Mouse (Mus musculus) megakaryocyte, embryonic 14.5 days (primary cell): ENCODE data around the gene Vill. TPM values are rescaled to one million over a fixed set of nuclear protein-coding genes. Genes with fewer than 3 reads are reported as not detected.

Experiments
- H3K27me3 ChIP-seq: replicated peaks from 2 replicates; pipeline ENCODE3; 2012; ENCODE audit warnings: inconsistent platforms
- H3K36me3 ChIP-seq: replicated peaks from 2 replicates; pipeline ENCODE3; 2012; ENCODE audit warnings: low read length, inconsistent platforms, mixed read lengths
- H3K4me1 ChIP-seq: 2 replicates; pipeline ENCODE4 v1.6.1; 2012; ENCODE audit warnings: inconsistent platforms
- H3K4me3 ChIP-seq: replicated peaks from 2 replicates; pipeline ENCODE3; 2012; ENCODE audit warnings: moderate library complexity, mild to moderate bottlenecking, inconsistent platforms
- H3K9me3 ChIP-seq: 2 replicates; pipeline ENCODE4 v1.6.1; 2012; ENCODE audit warnings: inconsistent platforms
- FLI1 ChIP-seq: IDR thresholded peaks from 2 replicates; pipeline ENCODE4 v1.6.1; 2012; ENCODE audit warnings: low read length, inconsistent platforms, mixed read lengths
- GATA1 ChIP-seq: IDR thresholded peaks from 3 replicates; pipeline ENCODE4 v1.6.1; 2012; ENCODE audit warnings: mixed read lengths, low read length, inconsistent platforms, borderline replicate concordance
- polyA plus RNA-seq: library from polyadenylated mRNA; stranded (reverse); fragments of >175 nt; gene quantifications from 2 replicates; pipeline ENCODE4 v1.2.3, GENCODE M21; 2012; ENCODE audit warnings: low replicate concordance; ENCODE audit not compliant: insufficient read depth

Gene Vill
- polyA plus RNA-seq, 1 experiment, result 0.19 TPM

DNA sequence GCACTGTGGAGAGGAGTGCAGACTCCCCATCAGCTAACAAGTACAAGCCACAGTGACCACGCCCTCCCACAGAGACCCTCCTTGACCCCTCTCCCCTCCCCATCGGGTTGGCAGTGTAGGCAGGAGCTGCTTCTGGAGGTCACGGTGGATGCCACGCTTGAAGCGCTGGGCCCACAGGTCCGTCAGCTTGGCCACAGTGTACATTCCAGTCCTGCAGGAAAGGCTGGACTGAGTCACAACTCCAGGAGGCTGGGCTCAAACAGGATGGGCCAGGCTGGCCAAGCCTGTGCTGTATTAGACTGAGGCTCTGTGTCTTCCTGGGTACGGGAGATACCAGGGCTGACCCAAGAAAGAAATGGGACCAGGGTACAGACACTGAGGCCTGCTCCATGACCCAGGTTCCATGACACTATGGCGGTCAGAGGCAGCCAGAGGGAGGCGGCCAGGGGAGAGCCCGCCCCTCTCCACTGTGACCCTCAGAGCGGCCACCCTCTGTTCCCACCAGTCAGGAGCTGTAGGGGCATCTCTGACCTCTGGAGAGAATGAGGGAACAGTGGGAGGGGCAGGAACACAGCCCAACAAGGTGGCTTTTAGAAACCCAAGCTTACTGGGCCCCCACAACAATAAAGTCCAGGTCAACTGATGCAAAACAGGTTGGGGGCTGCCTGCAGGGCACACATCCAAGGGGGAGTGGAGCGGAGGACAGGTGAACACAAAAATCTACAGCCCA lies 39.2 kb downstream of the Vill start:
- Histone ChIP-seq H3K4me3 (no peak overlapping the region), H3K4me1 (peaks cover 29% of the 10 kb centered on the region), H3K27me3 (peaks cover 93% of the 10 kb centered on the region), H3K9me3 (no peaks in the 10 kb centered on the region), H3K36me3 (no peaks in the 10 kb centered on the region)
- TF ChIP-seq GATA1 (no peak), FLI1 (no peak)

- Histone ChIP-seq H3K36me3 (no peaks in the 10 kb centered on the region), H3K27me3 (peaks cover 89% of the 10 kb centered on the region), H3K4me3 (peak overlapping the region; percentile 28), H3K9me3 (no peaks in the 10 kb centered on the region), H3K4me1 (peaks cover 20% of the 10 kb centered on the region)
- TF ChIP-seq GATA1 (no peak), FLI1 (no peak)
Observed at GRCm38 (mm10) chr9:119092473-119093418, 40.2 kb downstream of the Vill start.

DNA sequence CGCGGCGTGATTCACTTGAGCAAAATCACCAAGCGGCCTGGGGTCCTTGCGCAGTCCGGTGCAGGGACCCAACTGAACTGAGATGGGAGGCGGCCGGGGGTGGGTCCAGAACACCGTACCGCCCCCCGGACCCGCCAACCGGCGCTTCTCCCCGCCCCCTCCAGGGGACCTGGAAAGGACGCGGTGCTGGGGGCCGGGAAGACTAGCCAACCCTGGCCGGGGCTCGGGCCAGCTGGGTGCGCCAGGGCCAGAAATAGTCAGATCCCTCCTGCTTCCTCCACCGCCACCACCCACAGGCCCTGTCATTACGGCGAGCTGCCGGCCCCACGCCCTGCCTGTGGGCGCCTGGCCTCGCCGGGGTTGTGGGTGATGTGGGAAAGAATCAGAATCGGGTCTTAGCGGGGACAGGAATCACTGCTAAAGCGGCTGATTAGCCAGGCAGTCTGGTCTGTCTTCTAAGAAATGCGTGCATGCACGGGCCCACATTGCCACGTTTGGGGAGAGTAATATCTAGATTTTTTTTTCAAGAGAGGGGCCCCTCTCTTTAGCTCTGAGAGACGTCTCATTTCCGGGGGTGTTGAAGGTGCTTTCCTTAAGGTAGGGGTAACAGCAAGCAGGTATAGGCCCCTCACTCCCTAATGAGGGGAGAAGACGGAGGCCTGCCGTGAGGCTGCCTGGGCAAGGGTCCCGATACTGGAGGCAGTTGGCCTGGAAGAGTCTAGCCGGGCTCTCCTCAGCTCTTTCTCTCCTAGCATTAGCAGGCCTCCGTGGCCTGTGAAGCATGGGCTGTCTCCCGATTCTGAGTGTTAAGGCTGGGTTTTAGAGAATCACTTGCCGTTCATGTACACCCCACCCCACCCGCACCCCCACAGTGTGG lies 41.1 kb downstream of the Vill start, which contains the start of gene Plcd1:
TSS of gene Plcd1 (minus strand) at position 84 of the 877 bp plus-strand sequence.
- TF ChIP-seq FLI1, result no peak
- no peak for TF ChIP-seq GATA1
- H3K4me3 ChIP-seq, result peak within 1 kb of the TSS; percentile 28
- peaks cover 11% of the 10 kb centered on the region for H3K4me1 ChIP-seq
- H3K9me3 ChIP-seq, result no peaks in the 10 kb centered on the region
- peaks cover 80% of the 10 kb centered on the region for H3K27me3 ChIP-seq
- no peaks in the 10 kb centered on the region for H3K36me3 ChIP-seq

GRCm38 (mm10) chr9:119094462-119095109 lies 42.0 kb downstream of the Vill start:
- no peaks in the 10 kb centered on the region for H3K9me3 ChIP-seq
- TF ChIP-seq GATA1 (no peak), FLI1 (no peak)
- peaks cover 75% of the 10 kb centered on the region for H3K27me3 ChIP-seq
- H3K4me1 ChIP-seq, result peaks cover 9% of the 10 kb centered on the region
- H3K36me3 ChIP-seq, result no peaks in the 10 kb centered on the region
- no peak overlapping the region for H3K4me3 ChIP-seq

DNA sequence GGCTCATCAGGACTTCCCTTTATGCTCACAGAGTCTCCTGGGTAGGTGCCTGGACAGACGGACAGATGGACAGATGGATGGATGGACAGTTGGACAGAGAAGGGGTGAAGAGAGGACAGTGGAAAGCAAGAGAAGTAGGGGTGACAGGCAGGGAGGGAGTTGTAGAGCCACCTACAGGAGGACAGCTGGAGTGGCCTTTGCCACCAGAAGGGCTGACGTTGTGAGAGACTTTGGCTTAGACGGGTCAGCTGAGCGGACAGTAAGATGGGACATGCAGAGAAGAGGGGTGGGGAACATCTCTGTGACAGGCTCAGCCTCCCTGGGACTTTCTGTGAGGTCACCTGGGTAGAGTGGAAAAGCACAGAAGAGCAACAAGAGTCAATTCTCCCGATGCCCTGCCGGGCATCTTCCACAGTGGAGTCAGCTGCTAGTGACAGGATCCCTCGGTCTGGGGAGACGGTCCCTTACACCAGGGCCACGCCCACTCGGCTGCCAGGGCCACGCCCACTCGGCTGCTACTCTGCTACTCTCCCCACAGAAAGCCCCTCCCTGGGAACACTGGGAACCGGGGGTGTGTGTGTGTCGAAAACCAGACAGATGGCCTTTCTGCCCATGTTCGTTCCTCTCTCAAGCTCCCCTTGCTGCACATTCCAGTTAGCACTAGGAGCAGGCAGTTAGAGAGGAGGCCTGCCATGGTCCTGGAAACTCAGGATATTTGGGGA lies 47.8 kb downstream of the Vill start:
- TF ChIP-seq FLI1, result no peak
- no peak for TF ChIP-seq GATA1
- H3K4me1 ChIP-seq, result peaks cover 28% of the 10 kb centered on the region
- H3K36me3 ChIP-seq, result no peaks in the 10 kb centered on the region
- H3K4me3 ChIP-seq, result no peak overlapping the region
- no peaks in the 10 kb centered on the region for H3K9me3 ChIP-seq
- peaks cover 52% of the 10 kb centered on the region for H3K27me3 ChIP-seq

DNA sequence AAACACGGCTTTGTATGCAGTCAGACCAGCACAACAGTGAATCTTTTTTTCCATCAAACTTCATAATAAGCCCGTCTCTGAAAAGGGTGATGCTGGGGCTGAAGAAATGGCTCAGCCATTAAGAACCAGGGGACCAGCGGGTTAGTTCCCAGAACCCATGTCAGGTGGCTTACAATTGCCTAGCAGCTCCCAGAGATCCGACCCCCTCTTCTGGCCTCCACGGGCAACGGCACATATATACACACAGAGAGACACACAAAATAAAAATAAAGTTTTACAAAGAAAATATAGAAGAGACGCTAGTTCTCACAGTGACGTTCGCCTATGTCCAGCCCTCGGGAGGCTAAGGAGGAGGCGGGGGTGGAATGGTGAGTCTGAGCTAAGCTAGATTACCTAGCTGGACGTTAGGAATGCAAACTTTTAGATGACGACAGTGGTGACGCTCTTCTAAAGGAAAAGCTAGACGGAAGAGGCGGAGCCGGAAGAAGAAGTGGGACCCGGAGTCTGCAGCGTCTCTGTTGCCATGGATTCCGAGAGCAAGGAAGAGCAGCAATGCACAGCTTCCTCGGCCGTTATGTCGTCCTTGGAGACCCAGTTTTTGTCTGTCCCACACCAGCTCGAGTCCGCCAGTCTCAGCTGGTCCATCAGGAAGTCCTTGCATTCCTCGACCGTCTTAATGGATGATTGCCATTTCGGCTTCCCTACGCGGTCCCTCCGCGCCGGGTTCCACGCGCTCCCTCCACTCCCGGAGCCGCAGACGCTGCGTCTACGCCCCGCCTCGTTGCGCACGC lies 49.6 kb downstream of the Vill start, which contains the start of gene Dlec1:
TSS of gene Dlec1 (plus strand) at position 487 of the 791 bp plus-strand sequence.
- H3K4me3 ChIP-seq, result peak within 1 kb of the TSS; percentile 94
- H3K4me1 ChIP-seq, result peaks cover 28% of the 10 kb centered on the region

GRCm38 (mm10) chr9:119102783-119103113 lies 50.2 kb downstream of the Vill start:
- Histone ChIP-seq H3K9me3 (0 out of 2 replicates have a peak, but pooled peaks cover 4% of the 10 kb centered on the region), H3K4me3 (peak overlapping the region; percentile 94), H3K27me3 (peaks cover 42% of the 10 kb centered on the region), H3K36me3 (no peaks in the 10 kb centered on the region), H3K4me1 (peaks cover 28% of the 10 kb centered on the region)
- no peak for TF ChIP-seq GATA1
- no peak for TF ChIP-seq FLI1

More for the DNA sequence above, 49.6 kb downstream of the Vill start, which contains the start of gene Dlec1:
- TF ChIP-seq GATA1 (no peak), FLI1 (no peak)
- Histone ChIP-seq H3K9me3 (no peaks in the 10 kb centered on the region), H3K36me3 (no peaks in the 10 kb centered on the region), H3K27me3 (peaks cover 46% of the 10 kb centered on the region)

DNA sequence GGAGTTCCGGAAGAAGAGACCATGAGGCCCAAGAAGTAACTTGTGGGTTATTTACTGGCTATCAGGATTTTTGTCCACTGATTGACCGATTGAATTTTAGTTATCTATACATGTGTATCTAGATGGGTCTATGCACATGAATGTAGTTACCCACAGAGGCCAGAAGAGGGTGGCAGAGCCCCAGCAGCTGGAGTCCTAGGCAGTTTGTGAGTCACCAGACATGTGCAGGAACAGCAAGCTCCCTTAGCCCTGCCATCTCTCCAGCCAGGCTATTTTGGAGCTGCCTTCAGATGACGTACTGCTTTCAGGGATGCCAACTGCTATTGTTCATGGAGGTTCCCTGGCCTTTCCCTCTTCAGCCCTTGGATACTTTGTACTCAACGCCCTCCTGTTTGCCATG lies 55.0 kb downstream of the Vill start:
- Histone ChIP-seq H3K9me3 (0 out of 2 replicates have a peak, but pooled peaks cover 4% of the 10 kb centered on the region), H3K4me3 (no peak overlapping the region), H3K27me3 (peaks cover 45% of the 10 kb centered on the region), H3K36me3 (no peaks in the 10 kb centered on the region), H3K4me1 (peaks cover 7% of the 10 kb centered on the region)
- TF ChIP-seq GATA1 (no peak), FLI1 (no peak)
